Mouse (Mus musculus): ENCODE measurements around the gene Tbc1d22a.

GRCm38 (mm10) chr15:86426364-86427000 is 212.2 kb downstream of the Tbc1d22a start:
- TF ChIP-seq CTCF (IDR thresholded peaks at IDR 0.05; ENCODE audit: low read depth) (no peak), EP300 (optimal IDR thresholded peaks at IDR 0.05) (no peak)
